Mouse (Mus musculus) erythroblast, embryonic 14.5 days (primary cell): ENCODE measurements around the gene Bahcc1. TPM values are rescaled to one million over a fixed set of nuclear protein-coding genes. Genes with fewer than 3 reads are reported as not detected.

Experiments
- H3K27me3 ChIP-seq: 2 replicates; pipeline ENCODE4 v1.6.1; 2012; ENCODE audit warnings: inconsistent platforms; ENCODE audit not compliant: control insufficient read depth
- H3K36me3 ChIP-seq: 2 replicates; pipeline ENCODE4 v1.6.1; 2012; ENCODE audit warnings: mild to moderate bottlenecking, inconsistent platforms; ENCODE audit not compliant: control insufficient read depth
- H3K4me1 ChIP-seq: 2 replicates; pipeline ENCODE4 v1.6.1; 2012; ENCODE audit warnings: inconsistent platforms; ENCODE audit not compliant: control insufficient read depth
- H3K4me3 ChIP-seq: replicated peaks from 2 replicates; pipeline ENCODE3; 2012; ENCODE audit warnings: moderate library complexity, mild to moderate bottlenecking, inconsistent platforms
- H3K9me3 ChIP-seq: 2 replicates; pipeline ENCODE4 v1.6.1; 2012; ENCODE audit warnings: low read length, inconsistent platforms, mixed read lengths; ENCODE audit not compliant: control insufficient read depth
- GATA1 ChIP-seq: IDR thresholded peaks from 2 replicates; pipeline ENCODE4 v1.6.1; 2012; ENCODE audit warnings: low read length, inconsistent platforms, mixed read lengths
- TAL1 ChIP-seq: IDR thresholded peaks from 3 replicates; pipeline ENCODE4 v1.6.1; 2012; ENCODE audit warnings: low read length, inconsistent platforms, mixed read lengths
- polyA plus RNA-seq: library from polyadenylated mRNA; stranded (reverse); fragments of >175 nt; gene quantifications from 2 replicates; pipeline ENCODE4 v1.2.3, GENCODE M21; 2012

The Bahcc1 gene
- polyA plus RNA-seq, 1 experiment = 0.21 TPM

GRCm38 (mm10) chr11:120248160-120248793 lies 15.5 kb downstream of the Bahcc1 start:
- H3K27me3 ChIP-seq = no peaks in the 10 kb centered on the region
- H3K9me3 ChIP-seq = no peaks in the 10 kb centered on the region
- no peaks in the 10 kb centered on the region; the same call in 1 of the 2 replicates for H3K4me1 ChIP-seq
- no peaks in the 10 kb centered on the region for H3K36me3 ChIP-seq
- H3K4me3 ChIP-seq = no peak overlapping the region
- TF ChIP-seq TAL1 = no peak

- Histone ChIP-seq H3K4me1 (no peaks in the 10 kb centered on the region; the same call in 1 of the 2 replicates), H3K27me3 (no peaks in the 10 kb centered on the region), H3K36me3 (no peaks in the 10 kb centered on the region), H3K9me3 (no peaks in the 10 kb centered on the region), H3K4me3 (no peak overlapping the region)
- TF ChIP-seq GATA1 = no peak
Measured at GRCm38 (mm10) chr11:120248899-120249298, 16.2 kb downstream of the Bahcc1 start.

- no peaks in the 10 kb centered on the region for H3K27me3 ChIP-seq
- no peaks in the 10 kb centered on the region for H3K9me3 ChIP-seq
- no peaks in the 10 kb centered on the region; the same call in 1 of the 2 replicates for H3K4me1 ChIP-seq
- no peak overlapping the region for H3K4me3 ChIP-seq
- TF ChIP-seq TAL1 (no peak), GATA1 (no peak)
- no peaks in the 10 kb centered on the region for H3K36me3 ChIP-seq
Measured at GRCm38 (mm10) chr11:120250991-120251949, 18.5 kb downstream of the Bahcc1 start.

- no peak for TF ChIP-seq GATA1
- no peak for TF ChIP-seq TAL1
- no peaks in the 10 kb centered on the region for H3K27me3 ChIP-seq
- no peak overlapping the region for H3K4me3 ChIP-seq
- no peaks in the 10 kb centered on the region; the same call in 1 of the 2 replicates for H3K4me1 ChIP-seq
- H3K9me3 ChIP-seq = no peaks in the 10 kb centered on the region
- H3K36me3 ChIP-seq = no peaks in the 10 kb centered on the region
Measured at GRCm38 (mm10) chr11:120251950-120252308, 19.2 kb downstream of the Bahcc1 start.

- Histone ChIP-seq H3K36me3 (no peaks in the 10 kb centered on the region), H3K9me3 (no peaks in the 10 kb centered on the region), H3K27me3 (no peaks in the 10 kb centered on the region), H3K4me3 (no peak overlapping the region), H3K4me1 (no peaks in the 10 kb centered on the region; the same call in 1 of the 2 replicates)
- TF ChIP-seq GATA1 = no peak
- TF ChIP-seq TAL1 = no peak
Measured at GRCm38 (mm10) chr11:120252398-120252797, 19.7 kb downstream of the Bahcc1 start.

- H3K36me3 ChIP-seq = no peaks in the 10 kb centered on the region
- TF ChIP-seq TAL1 (no peak), GATA1 (no peak)
- H3K27me3 ChIP-seq = no peaks in the 10 kb centered on the region
- peaks cover 3% of the 10 kb centered on the region; the same call in 1 of the 2 replicates for H3K4me1 ChIP-seq
- H3K9me3 ChIP-seq = no peaks in the 10 kb centered on the region
- H3K4me3 ChIP-seq = no peak overlapping the region
Measured at GRCm38 (mm10) chr11:120252843-120253645, 20.3 kb downstream of the Bahcc1 start.

- H3K9me3 ChIP-seq = no peaks in the 10 kb centered on the region
- peaks cover 3% of the 10 kb centered on the region; the same call in 1 of the 2 replicates for H3K4me1 ChIP-seq
- no peaks in the 10 kb centered on the region for H3K36me3 ChIP-seq
- TF ChIP-seq TAL1 (no peak), GATA1 (no peak)
- no peaks in the 10 kb centered on the region for H3K27me3 ChIP-seq
- H3K4me3 ChIP-seq = no peak overlapping the region
Measured at GRCm38 (mm10) chr11:120253646-120254315, 21.0 kb downstream of the Bahcc1 start.

GRCm38 (mm10) chr11:120254420-120254819 lies 21.7 kb downstream of the Bahcc1 start:
- Histone ChIP-seq H3K36me3 (no peaks in the 10 kb centered on the region; the same call in 1 of the 2 replicates), H3K9me3 (no peaks in the 10 kb centered on the region), H3K4me3 (no peak overlapping the region), H3K4me1 (peaks cover 3% of the 10 kb centered on the region; the same call in 1 of the 2 replicates), H3K27me3 (no peaks in the 10 kb centered on the region)
- TF ChIP-seq TAL1 = no peak
- TF ChIP-seq GATA1 = no peak
